Mouse (Mus musculus): ENCODE data around the gene Scgb1b11. TPM values are rescaled to one million over a fixed set of nuclear protein-coding genes. Genes with fewer than 3 reads are reported as not detected.

The Scgb1b11 gene
- not detected in 2 replicates for polyA plus RNA-seq (2021; fragmentation: Nextera tagmentation)
- long read RNA-seq, experiment 1 = 0 reads
- long read RNA-seq, experiment 2 = 0 reads

GRCm38 (mm10) chr7:32222540-32222939 is at the start of gene Scgb1b11:
Gene Scgb1b11, plus strand, starts transcription at chr7:32222840.

GRCm38 (mm10) chr7:32211045-32211444 is 11.6 kb upstream of the Scgb1b11 start, which contains the start of gene Scgb2b11:
Gene Scgb2b11, minus strand, starts transcription at chr7:32211145.

Other genes starting within 250 kb of the Scgb1b11 start
- not detected in 2 replicates for gene Scgb1b10, start 122.0 kb upstream of the Scgb1b11 start, polyA plus RNA-seq (2021; fragmentation: Nextera tagmentation)
- gene Scgb2b11, start 11.7 kb upstream of the Scgb1b11 start, polyA plus RNA-seq (2021; fragmentation: Nextera tagmentation) = not detected in 2 replicates
- gene Scgb2b12, start 104.4 kb downstream of the Scgb1b11 start, polyA plus RNA-seq (2021; fragmentation: Nextera tagmentation) = not detected in 2 replicates
- not detected in 2 replicates for gene Scgb1b12, start 111.3 kb downstream of the Scgb1b11 start, polyA plus RNA-seq (2021; fragmentation: Nextera tagmentation)
- not detected in 2 replicates for gene Scgb1b29, start 218.7 kb downstream of the Scgb1b11 start, polyA plus RNA-seq (2021; fragmentation: Nextera tagmentation)